Mouse (Mus musculus) mature B cell (primary cell): ENCODE results near the gene Lrmda.

ENCODE experiments used
- in situ Hi-C: fragments of 300-500 bp; cut with MboI; formaldehyde crosslinking; loops from 2 replicates; pipeline ENCODE4 v1.14.3; 2019

The Lrmda gene

DNA sequence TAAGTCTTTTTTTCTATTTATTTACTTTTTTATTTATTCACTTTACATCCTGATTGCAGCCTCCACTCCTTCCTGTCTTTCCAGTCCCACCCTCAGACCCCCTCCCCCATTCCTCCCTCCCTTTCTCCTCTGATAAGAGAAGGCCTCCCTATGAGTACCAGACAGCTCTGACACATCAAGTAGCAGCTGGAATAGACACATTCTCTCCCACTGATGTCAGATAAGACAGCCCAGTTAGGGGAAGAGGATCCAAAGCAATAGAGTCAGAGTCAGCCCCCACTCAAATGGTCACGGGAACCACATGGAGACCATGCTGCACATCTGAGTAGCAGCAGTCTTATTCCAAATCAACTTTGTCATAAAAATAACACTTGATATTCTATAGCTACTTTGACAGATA, 700.5 kb downstream of the Lrmda start:
- in situ Hi-C loops: no loop called here

DNA sequence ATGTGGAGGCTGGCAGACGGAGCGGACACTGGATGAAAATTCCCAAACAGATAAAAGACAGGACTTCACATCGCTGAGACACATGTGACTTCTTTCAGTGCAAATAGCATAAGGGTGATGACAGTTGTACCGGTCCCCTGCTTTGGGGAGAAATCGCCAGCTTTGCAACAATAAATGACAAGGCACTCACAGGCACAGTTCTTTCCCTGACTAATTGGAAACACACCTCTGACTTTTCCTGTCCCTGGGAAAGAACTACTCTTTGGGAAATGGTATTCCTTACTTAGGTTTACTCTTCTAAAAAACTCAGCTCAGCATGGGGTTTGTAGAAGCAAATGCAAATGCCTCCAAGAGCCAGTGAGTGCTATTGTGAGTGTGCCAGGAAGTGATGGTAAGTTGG, 702.3 kb downstream of the Lrmda start:
- in situ Hi-C loops: no loop called here

DNA sequence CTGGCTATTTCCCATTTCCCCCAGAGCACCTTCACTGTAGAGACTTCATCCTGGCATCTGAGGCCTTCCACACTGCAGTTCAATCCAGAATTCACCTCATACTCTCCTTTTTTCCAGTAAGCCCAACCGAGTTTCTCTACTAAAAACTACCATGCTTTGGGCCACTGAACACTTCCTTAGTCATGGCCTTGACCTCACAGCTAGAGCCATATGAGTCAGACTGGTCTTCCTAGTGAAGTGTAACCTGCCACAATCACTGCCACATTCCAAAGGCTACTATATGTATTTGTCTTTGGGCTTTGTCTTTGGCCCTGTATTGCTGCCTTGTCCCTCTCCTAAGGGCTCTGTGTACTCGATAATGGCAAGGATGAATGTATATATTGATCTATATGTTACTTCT, 708.0 kb downstream of the Lrmda start:
- in situ Hi-C loops: no loop called here

DNA sequence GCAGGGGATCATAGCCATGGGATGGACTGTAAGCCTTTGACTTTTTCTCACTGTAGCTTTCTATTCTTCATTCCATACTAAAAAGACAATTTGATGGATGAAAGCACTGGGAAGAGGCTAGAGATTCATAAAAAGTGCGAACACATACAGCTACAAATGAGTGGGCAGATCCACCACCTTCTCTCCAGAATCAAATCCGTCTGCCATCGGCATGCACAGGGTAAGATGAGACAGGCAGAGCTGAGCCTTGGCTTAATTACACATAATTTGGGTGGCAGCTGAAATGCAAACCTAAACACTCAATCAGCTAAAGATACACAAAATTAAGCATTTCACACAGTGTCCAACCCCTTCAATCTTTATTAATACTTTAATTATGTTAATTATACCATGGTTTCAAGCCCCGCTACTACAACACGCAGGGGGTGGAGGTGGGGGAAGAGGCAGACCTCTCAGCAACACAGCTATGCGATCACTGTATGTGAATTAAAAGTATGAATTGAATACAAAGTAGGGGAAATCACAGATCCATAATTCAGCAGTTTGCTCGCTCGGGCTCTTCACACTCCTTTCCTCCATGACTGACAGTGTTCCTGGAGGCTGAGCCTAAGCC, 709.2 kb downstream of the Lrmda start:
- in situ Hi-C loops: no loop called here

DNA sequence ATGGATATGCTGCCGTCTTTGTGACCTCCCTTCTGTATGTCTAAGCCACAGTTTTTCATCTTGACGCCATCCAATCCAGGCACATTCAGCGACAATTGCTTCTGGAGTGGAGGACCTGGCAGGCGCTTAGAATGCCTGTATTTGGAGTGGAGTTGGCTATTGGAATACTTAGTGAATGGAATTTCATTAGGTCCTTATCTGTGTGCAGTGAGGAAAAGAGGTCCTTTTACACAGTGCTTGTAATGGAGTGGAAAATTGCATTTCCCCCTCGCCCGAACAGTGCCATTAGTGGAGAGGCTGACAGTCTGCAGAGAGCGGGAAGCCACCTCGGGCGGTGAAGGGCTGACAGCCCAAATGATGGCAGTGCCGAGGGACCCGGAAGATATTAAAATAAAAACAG, 719.1 kb downstream of the Lrmda start:
- in situ Hi-C loops: no loop called here

DNA sequence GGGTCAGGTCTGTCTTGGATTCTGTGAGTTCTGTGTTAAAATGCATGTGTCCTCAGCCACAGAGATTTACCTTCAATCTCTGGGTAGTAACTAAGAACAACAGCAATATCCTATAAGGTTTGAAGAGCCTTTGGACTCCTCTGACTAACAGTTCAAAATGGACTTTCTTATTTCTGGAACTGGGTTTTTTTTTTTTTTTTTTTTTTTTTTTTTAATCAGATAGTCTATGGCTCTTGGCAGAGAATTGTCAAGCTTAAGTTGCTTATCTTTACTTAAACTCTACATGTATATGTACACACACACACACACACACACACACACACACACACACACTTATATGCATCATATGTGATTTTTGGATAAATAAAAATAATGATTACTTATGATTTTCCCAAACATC, 723.0 kb downstream of the Lrmda start:
- in situ Hi-C loops: no loop called here

DNA sequence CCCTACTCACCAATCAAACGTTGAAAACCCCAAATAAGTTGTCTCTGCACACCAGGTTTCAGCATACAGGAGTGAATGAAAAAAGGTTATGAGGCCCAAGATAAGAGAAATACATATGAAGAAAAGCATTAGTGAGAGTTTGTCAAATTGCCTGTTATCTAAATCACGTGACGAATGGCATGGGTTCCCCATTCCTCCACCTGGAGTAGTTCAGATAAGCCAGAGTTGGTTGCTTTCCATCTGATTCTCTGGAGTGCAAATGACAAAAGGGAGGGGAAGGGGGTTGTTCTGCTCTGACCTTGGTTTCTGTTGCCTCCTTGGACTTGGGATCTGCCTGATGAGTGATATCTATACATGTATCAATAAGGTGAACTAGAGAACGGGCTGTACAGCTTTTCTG, 723.8 kb downstream of the Lrmda start:
- in situ Hi-C loops: no loop called here

DNA sequence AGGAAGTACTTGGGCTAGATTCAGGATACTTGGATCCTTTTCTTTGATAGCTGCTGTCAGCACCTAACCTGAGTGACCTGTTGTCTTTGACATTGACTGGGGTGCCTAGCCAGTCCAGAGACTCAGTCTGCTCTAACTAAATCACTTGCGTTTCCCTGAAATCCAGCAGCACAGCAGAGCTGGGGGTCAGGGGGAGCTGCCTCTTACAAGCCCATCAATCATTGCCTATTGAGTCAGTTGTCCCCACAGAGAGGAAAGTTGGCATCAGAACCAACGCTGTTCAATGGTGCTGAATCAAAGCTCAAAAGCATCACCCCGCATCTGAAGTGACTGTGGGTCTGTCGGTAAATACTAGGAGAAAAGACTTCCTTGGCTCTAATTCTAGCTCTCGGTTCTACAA, 725.2 kb downstream of the Lrmda start:
- in situ Hi-C loops: no loop called here

DNA sequence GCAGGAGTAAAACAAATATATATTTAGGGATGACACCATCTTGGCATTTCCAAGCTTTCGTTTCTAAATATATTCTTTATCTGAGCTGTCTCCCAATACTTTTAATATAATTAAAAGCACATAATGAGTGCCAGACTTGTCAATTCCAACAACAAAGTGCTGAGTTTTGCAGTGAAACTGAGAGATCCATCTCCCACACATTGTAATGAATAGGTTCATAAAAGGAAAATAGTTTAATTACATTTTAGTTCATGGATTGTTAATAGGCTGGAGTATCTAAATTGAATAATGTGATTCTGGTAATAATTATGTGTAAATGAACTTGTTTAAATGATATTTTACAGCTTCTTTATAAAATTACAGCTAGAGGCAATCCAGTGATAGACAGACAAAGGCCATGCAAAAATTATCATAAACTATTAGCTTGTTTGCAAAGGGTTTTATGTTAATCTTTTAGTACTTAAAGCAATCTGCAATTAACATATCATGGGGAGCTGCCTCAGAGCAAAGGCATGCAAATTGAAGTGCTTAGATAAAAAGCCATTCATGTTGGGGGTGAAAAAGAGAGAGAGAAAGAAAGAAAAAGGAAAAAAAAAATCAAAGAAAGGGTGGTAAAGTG, 725.9 kb downstream of the Lrmda start:
- in situ Hi-C loops: no loop called here

DNA sequence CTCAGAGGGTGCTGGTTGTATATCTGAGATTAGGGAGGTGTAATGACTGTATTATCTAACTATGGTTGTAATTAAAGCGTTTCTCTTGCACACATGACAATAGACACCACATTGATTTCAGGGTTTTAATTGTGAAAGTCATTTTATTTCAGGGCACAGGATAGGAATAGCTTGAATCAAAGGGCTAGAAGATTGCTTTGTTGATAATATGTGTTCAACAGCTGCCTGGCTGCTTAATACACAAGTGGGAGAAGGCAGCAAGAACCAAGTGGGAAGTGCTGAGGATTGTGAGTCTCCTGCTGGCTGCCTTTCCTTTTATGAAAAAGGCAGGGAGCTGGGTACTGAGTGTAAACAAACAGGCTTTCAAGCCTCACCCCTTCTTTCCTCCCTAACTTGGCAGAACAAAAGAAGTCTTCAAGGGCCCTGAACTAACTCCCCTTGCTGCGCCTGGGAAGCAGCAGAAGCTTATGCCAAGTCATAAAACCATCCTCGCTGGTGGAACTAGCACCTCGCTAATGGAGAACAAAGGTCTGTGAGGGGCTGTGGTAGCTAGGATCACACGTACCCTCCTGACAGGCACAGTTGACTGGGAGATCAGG, 726.5 kb downstream of the Lrmda start:
- in situ Hi-C loops: no loop called here

DNA sequence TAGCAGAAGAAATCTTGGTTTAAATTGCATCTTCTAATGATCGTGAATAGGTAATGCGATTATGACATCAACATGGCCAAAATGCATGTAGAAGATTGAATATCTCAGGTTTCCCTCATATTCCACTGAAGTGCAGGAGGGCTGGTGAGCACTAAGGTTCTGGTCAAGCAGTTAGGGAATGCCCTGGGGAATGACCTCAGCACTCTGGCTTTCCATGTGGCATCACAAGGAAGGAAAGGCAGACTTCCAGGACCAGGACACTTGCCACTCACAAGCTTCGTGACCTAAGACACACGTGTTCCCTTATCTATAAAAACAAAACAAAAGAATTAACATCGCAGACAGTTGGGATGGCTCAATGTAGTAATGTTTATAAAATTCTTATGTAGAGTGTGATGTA, 728.3 kb downstream of the Lrmda start:
- in situ Hi-C loops: no loop called here

DNA sequence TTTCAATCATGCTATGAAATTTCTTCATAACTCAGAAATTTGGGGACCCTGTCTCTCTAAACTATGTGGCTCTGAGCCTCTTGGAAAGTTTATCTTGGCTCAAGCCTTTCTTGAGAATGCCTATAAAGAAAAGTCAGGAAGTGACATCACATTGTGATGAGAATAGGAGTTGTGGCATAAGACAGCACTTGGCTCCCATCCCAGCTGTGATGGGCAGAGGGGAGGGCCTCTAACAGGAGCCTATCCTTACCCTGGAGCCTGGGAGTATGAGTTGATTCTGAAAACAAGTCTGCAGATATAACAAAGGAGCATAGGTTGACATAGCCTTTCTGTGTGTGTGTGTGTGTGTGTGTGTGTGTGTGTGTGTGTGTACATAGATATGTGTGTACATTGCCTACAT, 730.9 kb downstream of the Lrmda start:
- in situ Hi-C loops: no loop called here

DNA sequence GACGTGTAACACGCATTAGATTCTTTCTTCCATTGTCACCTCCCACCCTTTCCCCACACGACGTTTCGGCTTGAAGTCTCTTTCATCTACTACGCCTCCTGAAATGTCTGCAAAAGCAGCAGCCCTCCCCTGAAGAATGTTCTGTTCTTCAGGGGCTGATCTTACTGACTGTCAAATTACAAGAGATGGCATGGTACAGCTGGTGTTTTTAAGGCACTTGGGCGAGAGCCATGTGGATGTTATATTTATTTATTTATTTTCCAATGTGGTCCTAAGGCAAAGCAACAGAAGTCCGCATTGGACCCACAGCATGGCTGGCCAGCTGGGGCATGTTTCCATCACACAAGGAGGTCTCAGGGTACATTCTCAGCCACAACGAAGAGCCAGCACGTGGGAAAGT, 731.8 kb downstream of the Lrmda start:
- in situ Hi-C loops: no loop called here

DNA sequence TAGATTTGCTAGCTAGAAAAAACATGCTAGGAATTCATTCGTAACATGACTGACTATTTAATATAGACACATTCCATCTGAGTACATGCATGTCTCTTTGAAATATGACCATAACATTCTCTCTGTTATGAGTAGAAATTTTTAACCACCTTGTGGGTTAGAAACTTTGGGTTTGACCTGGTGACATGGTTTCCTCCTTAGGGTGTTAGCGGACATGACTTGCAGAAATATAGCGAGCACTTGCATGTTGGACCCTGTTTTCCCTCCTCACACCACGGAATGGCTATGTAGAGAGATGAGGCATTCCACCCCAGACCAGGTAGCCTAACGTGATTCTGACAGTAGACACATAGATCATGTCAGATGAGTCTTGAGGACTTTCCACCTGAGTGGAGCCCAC, 735.1 kb downstream of the Lrmda start:
- in situ Hi-C loops: no loop called here

DNA sequence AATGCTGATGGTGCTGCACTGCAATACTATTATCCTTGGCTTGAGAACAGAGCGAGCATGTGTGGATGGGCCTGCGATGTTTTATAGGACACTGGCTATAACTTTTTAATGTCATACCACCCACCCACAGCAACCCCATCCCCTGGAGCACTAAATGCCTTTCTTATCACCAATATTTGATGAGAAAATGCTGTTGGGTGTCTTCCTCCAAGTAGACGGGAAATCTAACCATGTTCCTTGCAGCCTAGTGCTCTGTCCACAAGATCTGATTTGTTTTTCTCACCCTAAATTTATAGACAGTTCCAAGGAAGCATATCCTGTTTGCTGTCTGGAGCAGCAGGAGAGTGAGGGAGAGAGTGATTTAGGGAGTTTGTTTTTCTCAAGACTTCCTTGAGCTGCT, 738.0 kb downstream of the Lrmda start:
- in situ Hi-C loops: no loop called here

DNA sequence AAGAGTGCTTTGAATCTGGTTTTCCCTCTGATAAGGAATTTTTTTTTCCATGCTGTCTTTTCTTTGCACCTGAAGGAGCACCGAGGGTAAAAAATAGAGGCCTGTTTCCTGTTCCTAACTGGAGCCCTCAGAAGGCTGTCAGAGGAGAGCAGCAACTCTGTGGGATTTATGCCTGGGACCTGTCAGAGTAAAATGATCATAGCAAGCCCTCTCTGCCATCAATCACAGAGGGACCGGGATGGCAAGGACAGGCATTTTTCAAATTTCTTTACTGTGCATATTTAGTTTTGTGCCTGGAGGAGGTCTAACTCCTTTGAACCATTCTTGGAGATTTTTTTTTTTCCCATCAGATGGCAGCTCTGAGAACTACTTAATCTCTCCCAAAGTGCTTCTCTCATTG, 739.7 kb downstream of the Lrmda start:
- in situ Hi-C loops: no loop called here

DNA sequence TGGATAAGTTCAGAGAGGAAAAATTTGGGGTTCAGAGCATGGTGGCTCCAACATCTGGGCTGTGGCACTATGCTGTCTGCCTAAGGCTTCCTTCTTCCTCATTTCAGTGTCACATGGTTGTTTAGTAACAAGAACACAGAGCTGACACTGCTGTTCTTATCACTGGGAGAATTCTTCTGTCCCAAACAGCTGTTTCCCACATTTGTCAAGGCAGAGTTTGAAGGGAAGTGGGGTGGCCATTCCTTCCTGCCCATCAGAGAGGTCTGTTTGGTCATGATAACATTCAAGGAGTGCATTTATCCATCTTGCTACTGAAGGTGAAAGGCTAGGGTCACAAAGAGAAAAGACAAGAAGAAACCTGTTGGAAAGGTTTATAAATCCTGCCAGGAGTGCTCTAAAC, 740.2 kb downstream of the Lrmda start:
- in situ Hi-C loops: no loop called here

DNA sequence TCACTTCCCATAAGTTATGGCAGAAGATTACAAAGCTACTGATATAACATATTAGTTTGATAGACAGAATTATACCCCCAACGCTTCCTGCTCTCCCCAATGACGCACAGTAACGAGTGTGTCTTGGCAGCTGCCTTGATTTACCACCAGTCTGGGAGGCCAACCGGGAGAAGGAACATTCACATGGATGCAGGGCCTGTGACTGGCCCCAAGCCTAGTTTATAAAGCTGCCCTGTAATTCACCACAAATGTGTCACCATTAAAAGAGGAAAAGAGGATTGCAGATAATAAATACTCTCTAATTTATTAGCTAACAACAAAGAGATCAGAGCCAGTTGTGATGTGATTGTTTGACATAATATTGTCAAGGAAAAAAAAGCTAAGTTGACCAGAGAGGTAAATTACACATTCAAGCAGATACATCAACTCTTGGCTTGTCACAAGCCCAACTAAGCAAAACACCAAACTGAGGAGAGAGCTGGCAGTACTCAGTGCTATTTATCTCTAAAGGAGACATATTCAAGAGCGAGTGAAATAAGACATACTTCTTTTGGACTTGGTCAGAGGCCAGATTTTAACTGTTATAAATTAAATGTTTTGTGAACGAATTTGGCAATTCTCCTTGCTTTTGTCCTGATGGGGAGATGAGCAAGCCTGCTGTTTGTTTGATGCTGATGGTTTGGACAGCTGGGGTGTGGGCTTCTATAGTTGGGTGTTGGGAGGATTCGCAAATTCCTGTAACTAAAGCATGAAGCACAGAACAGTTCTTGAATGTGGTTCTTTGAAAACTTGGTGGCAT, 740.9 kb downstream of the Lrmda start:
- in situ Hi-C loops: no loop called here

DNA sequence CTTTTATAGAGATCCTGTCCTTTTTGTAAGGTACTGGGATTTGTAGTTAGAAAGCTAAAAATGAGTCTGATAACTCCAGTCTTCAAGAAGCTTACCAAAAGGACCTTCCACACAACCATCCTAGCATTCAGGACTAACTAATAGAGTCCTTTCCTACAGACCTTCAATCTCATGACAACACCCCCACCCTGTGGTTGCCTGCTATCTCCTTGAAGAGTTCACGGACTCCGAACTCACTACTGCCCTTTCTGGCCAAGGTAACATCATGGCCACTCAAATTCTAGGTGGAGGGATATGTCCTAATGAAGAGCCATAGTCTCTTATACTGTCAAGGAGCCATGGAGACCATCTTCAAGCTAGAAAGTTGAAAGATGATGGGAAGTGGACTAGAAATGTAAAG, 762.2 kb downstream of the Lrmda start:
- in situ Hi-C loops: no loop called here

DNA sequence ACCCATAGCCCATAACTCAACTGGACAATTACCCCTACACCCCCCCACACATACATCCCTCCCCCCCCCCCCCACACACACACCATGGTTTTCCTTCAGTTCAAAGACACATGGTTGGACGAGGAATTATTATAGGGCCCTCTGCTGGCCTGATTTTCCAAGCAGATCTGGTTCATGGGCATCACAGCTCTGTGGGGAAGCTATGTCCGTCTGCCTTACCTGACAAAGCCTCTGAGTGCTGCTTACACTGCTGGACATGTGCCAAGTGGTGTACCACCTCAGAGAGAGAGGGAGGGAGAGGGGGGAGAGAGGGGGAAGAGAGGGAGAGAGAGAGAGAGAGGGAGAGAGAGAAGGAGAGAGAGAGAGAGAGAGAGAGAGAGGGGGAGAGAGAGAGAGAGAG, 762.9 kb downstream of the Lrmda start:
- in situ Hi-C loops: no loop called here

DNA sequence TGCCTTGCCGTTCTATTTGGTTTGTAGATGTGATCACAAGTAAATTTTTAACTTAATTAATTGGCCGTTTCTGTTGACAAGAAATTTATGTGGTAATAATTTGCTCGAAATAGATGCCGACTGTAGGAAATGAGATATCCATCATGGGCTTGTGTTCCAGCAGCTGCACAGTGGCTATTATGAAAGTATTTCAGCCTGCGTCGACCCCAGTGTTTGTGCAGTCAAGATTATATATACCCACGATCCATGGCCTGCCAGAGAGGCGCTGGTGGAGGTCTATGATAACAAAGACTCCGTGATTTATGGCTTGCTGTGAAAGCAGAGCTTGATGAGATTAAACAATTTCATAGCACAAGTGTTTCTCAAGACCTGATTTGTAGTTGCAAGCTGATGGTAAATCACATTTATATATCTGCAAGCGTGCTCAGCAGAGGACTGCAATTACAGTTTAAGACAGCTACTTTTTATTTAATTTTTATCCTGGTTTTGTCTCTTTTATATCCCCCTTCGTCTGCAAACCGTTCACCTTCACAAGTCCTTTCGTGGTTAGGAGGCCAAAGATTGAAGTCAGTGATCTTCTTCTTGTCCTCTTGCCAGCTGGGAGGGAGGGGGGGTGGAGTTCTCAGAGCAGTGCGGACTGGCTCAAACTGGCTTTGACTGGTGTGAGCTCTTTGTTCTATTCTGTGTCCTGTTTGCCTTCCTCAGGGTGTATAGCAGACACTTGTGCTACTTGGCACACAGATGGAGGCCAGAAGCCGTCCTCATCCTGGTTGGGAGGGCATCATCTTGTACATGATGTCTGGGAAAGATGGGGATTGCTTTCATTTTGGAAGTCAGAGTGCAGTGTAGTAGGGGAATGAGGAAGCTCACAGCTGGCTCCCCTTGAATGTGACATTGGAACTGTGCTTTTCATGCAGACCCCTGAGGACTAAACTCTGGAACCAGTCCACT, 764.0 kb downstream of the Lrmda start:
- in situ Hi-C loops: no loop called here

DNA sequence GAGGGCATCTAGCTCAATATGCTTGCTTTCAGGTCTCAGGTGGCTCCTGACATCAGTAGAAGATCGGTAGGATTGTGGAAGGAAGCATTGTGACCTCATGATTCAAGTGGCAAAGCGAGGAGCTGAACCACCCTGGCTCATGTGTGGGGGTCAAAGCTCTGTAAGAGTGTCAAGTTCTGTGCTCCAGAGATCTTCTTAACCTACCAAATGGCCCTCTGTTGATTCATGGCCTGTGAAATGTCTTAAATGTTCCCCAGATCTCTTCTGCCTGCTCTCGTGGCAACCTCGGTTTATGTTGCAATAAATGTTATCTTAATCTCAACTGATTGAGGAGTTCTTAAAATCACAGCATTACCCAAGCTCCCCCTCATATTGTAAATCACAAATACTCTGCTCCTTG, 780.5 kb downstream of the Lrmda start:
- in situ Hi-C loops: no loop called here
